21 mouse cellular contexts compared by ENCODE assay signal in genomic region chr10:25041221-25041620, GRCm38 (mm10).
DNase-seq lines count a peak whose midpoint lies in the region; TF ChIP-seq lines count a peak whose summit lies in the region.
"Had no signal": no experiment of that assay in that cellular context is flagged by ENCODE, and none has a peak within 500 bp of the region (broad histone marks: within the 10 kb centered on the region; RNA-seq: fewer than 3 reads in every experiment).

No protein-coding gene starts in this region.

- TF ChIP-seq CTCF in cerebellum, adult 2 months (IDR thresholded peaks at IDR 0.05; ENCODE audit: borderline replicate concordance, insufficient read depth, low read depth, low read length) = no peak
- no peak for TF ChIP-seq CTCF in gastrocnemius, adult 2 months (IDR thresholded peaks at IDR 0.05)

- intact Hi-C loops in gastrocnemius, adult 2 months (cut with DNase I) = no loop called here

- DNase-seq in brain, adult 2 months (ENCODE audit: low read depth, low spot score) = peak; percentile 93
- DNase-seq in cerebellum, adult 11 months = peak; percentile 58
- peak; percentile 70 to 88 for DNase-seq in cerebellum, adult 2 months
- peak; percentile 87 for DNase-seq in cerebellum, adult 9-11 months
- DNase-seq in thymus, postnatal 10 days (ENCODE audit: low spot score in 2 of 2) = no peak
- no peak for DNase-seq in adrenal gland, adult (ENCODE audit: inconsistent age in 2 of 2, low spot score in 1 of 2)
- DNase-seq in gastrocnemius, postnatal 4 days (ENCODE audit: low spot score in 2 of 2) = no peak
- no peak for DNase-seq in gastrocnemius, adult 2 months
- DNase-seq: adrenal gland, adult 8-10 months; adrenal gland, postnatal 25 days; embryo, embryonic 11 days; gastrocnemius, postnatal 25 days; heart, adult 2 months; kidney, adult 2 months had no signal

- H3K4me1 ChIP-seq in cerebellum, adult 2 months (ENCODE audit: control insufficient read depth, insufficient read depth, low read length) = peaks cover 16% of the 10 kb centered on the region; the same call in 1 of the 2 replicates
- H3K4me1 ChIP-seq: embryonic facial prominence, embryonic 10.5 days; forebrain, embryonic 12.5 days; forebrain, embryonic 15.5 days; hindbrain, embryonic 12.5 days; hindbrain, embryonic 15.5 days had no signal

- TF ChIP-seq POLR2A in cerebellum, adult 2 months (IDR thresholded peaks at IDR 0.05; ENCODE audit: borderline replicate concordance, insufficient read depth, low read length) = no peak

- H3K27ac ChIP-seq in cerebellum, adult 2 months (ENCODE audit: insufficient read depth, low read length) = peak overlapping the region; percentile 78
- H3K27ac ChIP-seq in gastrocnemius, adult 2 months = no peak overlapping the region
- H3K27ac ChIP-seq: embryonic facial prominence, embryonic 10.5 days; embryonic facial prominence, embryonic 13.5 days; forebrain, embryonic 12.5 days; forebrain, embryonic 15.5 days; heart, adult 2 months; hindbrain, embryonic 12.5 days; hindbrain, embryonic 15.5 days had no signal

- WGBS in cerebellum, adult 2 months = 11% methylated on average over 4 of the region's 4 CpGs

- H3K4me3 ChIP-seq in cerebellum, adult 2 months (replicated peaks; ENCODE audit: insufficient read depth, low read depth, low read length) = no peak overlapping the region
- no peak overlapping the region for H3K4me3 ChIP-seq in gastrocnemius, adult 2 months
- H3K4me3 ChIP-seq: embryonic facial prominence, embryonic 10.5 days; embryonic facial prominence, embryonic 13.5 days; erythroblast, embryonic 14.5 days; forebrain, embryonic 12.5 days; forebrain, embryonic 15.5 days; heart, adult 2 months; hindbrain, embryonic 12.5 days; hindbrain, embryonic 15.5 days had no signal

- H3K27me3 ChIP-seq in cerebellum, adult 2 months (ENCODE audit: control insufficient read depth, insufficient read depth, low read length) = no peaks in the 10 kb centered on the region
- H3K27me3 ChIP-seq: embryonic facial prominence, embryonic 13.5 days; forebrain, embryonic 12.5 days; forebrain, embryonic 15.5 days; hindbrain, embryonic 12.5 days; hindbrain, embryonic 15.5 days had no signal

Comparison
In these comparisons a context has a peak if more than half of its experiments do, and no peak if none do; other contexts are left out.
1. DNase-seq: peak in brain, adult 2 months (single experiment), cerebellum, adult 11 months (single experiment), cerebellum, adult 2 months (2 of 2) and cerebellum, adult 9-11 months (single experiment); none in thymus, postnatal 10 days (0 of 2), adrenal gland, adult (0 of 2), gastrocnemius, postnatal 4 days (0 of 2) and gastrocnemius, adult 2 months (single experiment).